Mouse (Mus musculus) embryonic fibroblast, embryonic 13.5 days (primary cell): ENCODE results near the gene Smyd2.

Experiments
- CTCF ChIP-seq: IDR thresholded peaks from 2 replicates; pipeline ENCODE4 v1.5.1; 2011; ENCODE audit warnings: mild to moderate bottlenecking, control low read depth, low read length, moderate library complexity, borderline replicate concordance; ENCODE audit not compliant: insufficient read depth
- POLR2A ChIP-seq: IDR thresholded peaks from 2 replicates; pipeline ENCODE4 v1.6.1; 2011; ENCODE audit warnings: low read depth, mild to moderate bottlenecking, control low read depth, low read length, moderate library complexity

- TF ChIP-seq POLR2A (no peak), CTCF (no peak)
Measured at GRCm38 (mm10) chr1:189959802-189960201, 37.6 kb upstream of the Smyd2 start.
